Mouse (Mus musculus) embryonic facial prominence, embryonic 14.5 days (tissue): Measurements from ENCODE around the gene Rbmx. TPM values are rescaled to one million over a fixed set of nuclear protein-coding genes. Genes with fewer than 3 reads are reported as not detected.

Experiments
- ATAC-seq: fragments of 200-750 bp; cut with Nextera tagmentation; 2 replicates; pipeline ENCODE4 v1.8.0; 2017; ENCODE audit warnings: low read depth, moderate number of reproducible peaks, moderate TSS enrichment
- DNase-seq: peaks from one replicate; pipeline ENCODE4 v3.0.0-alpha.2; 2015; ENCODE audit warnings: low spot score
- H3K27ac ChIP-seq: fragments of 300-500 bp; sonication (generic); replicated peaks from 2 replicates; pipeline ENCODE4 v1.5.1; 2014; ENCODE audit warnings: low read depth, mild to moderate bottlenecking, low read length, moderate library complexity
- H3K27me3 ChIP-seq: fragments of 300-500 bp; sonication (generic); replicated peaks from 2 replicates; pipeline ENCODE4 v1.6.1; 2014; ENCODE audit warnings: low read length; ENCODE audit not compliant: control insufficient read depth, insufficient read depth
- H3K36me3 ChIP-seq: fragments of 300-500 bp; sonication (generic); 2 replicates; pipeline ENCODE4 v1.6.1; 2014; ENCODE audit warnings: low read length, mixed read lengths; ENCODE audit not compliant: control insufficient read depth, insufficient read depth
- H3K4me1 ChIP-seq: fragments of 300-500 bp; sonication (generic); 2 replicates; pipeline ENCODE4 v1.6.1; 2014; ENCODE audit warnings: antibody characterized with exemption, low read length; ENCODE audit not compliant: control insufficient read depth, insufficient read depth
- H3K4me2 ChIP-seq: fragments of 300-500 bp; sonication (generic); 2 replicates; pipeline ENCODE4 v1.6.1; 2014; ENCODE audit warnings: low read depth, mild to moderate bottlenecking, low read length, moderate library complexity, mixed read lengths
- H3K4me3 ChIP-seq: fragments of 300-500 bp; sonication (generic); 2 replicates; pipeline ENCODE4 v1.5.1; 2014; ENCODE audit warnings: low read depth, mild to moderate bottlenecking, low read length
- H3K9ac ChIP-seq: fragments of 300-500 bp; sonication (generic); 2 replicates; pipeline ENCODE4 v1.6.1; 2014; ENCODE audit warnings: low read depth, mild to moderate bottlenecking, low read length, moderate library complexity, mixed read lengths
- H3K9me3 ChIP-seq: fragments of 300-500 bp; sonication (generic); 2 replicates; pipeline ENCODE4 v1.6.1; 2016; ENCODE audit warnings: low read length; ENCODE audit not compliant: control insufficient read depth
- WGBS: fragments of 180-500 bp; shearing (Covaris S2); extraction: QIAGEN DNeasy Blood & Tissue Kit; methylation state at CpG from one replicate; pipeline ENCODE4 v1.1.7; 2014; 5-methylcytosine and 5-hydroxymethylcytosine counted together
- polyA plus RNA-seq: library from polyadenylated mRNA; unstranded; fragments of >200 nt; fragmentation: Nextera tagmentation; extraction: Ambion mirVana; gene quantifications from 2 replicates; pipeline ENCODE4 v1.2.1, GENCODE M21; 2014

The Rbmx gene
- polyA plus RNA-seq, 1 experiment from 2014 or later: 101 TPM

- Histone ChIP-seq H3K9ac (no peak overlapping the region), H3K36me3 (peaks cover 43% of the 10 kb centered on the region; the same call in 1 of the 2 replicates), H3K27ac (no peak overlapping the region), H3K4me1 (no peaks in the 10 kb centered on the region), H3K27me3 (no peaks in the 10 kb centered on the region), H3K4me3 (no peak overlapping the region), H3K9me3 (no peaks in the 10 kb centered on the region), H3K4me2 (no peak overlapping the region)
- ATAC-seq: no peak
- WGBS: 83% methylated on average over 3 of the region's 3 CpGs
- DNase-seq: no peak
Measured at GRCm38 (mm10) chrX:57378579-57378978, 14.3 kb downstream of the Rbmx start.

DNA sequence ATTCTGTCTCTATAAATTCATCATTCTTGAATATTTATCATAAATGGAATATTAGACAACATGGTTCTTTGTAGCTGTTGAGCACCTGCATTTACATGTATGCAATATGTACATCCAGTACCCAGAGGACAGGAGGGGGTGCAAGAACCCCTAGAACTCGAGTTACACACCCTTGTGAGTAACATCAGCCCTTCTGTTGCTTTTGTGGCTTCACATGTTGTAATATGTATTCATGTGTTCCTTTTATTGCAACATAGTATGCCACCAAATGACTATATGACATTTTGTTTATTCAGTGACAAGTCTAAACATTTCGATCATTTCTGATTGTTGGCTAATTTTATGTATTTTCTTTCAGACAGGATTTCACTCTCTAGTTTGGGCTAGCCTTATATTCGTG lies 15.7 kb downstream of the Rbmx start:
- ATAC-seq: no peak
- no peaks in the 10 kb centered on the region for H3K4me1 ChIP-seq

DNA sequence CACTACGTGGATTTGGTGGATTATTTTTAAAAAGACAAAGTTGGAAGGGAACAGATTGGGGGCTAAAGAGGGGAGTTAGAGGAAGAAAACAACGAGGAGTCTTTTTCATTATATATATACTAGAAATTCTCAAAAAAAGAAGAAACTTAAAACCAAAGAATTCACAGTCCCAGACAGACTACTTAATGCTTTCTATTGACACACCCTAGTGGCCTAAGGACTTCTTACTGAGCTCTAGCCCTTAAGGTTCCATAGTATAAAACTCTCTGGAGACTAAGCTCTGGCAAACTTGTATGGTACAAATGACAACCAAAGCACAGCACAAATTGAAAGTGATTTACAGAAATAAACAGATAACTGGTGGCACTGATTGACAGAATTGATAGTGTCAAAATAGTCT lies 18.8 kb downstream of the Rbmx start:
- H3K4me2 ChIP-seq: no peak overlapping the region
- H3K27me3 ChIP-seq: no peaks in the 10 kb centered on the region
- DNase-seq (no peak), ATAC-seq (no peak)
- no peak overlapping the region for H3K9ac ChIP-seq
- 71% methylated on average over 2 of the region's 2 CpGs for WGBS
- no peaks in the 10 kb centered on the region for H3K4me1 ChIP-seq
- H3K36me3 ChIP-seq: peaks cover 14% of the 10 kb centered on the region; the same call in 1 of the 2 replicates
- H3K27ac ChIP-seq: no peak overlapping the region
- no peak overlapping the region for H3K4me3 ChIP-seq
- H3K9me3 ChIP-seq: no peaks in the 10 kb centered on the region

More for the DNA sequence above, 15.7 kb downstream of the Rbmx start:
- WGBS: 74% methylated on average over 3 of the region's 3 CpGs
- peaks cover 37% of the 10 kb centered on the region; the same call in 1 of the 2 replicates for H3K36me3 ChIP-seq
- no peak overlapping the region for H3K4me3 ChIP-seq
- no peak overlapping the region for H3K27ac ChIP-seq
- H3K27me3 ChIP-seq: no peaks in the 10 kb centered on the region
- no peak overlapping the region for H3K4me2 ChIP-seq
- no peaks in the 10 kb centered on the region for H3K9me3 ChIP-seq
- no peak for DNase-seq
- H3K9ac ChIP-seq: no peak overlapping the region

- no peaks in the 10 kb centered on the region for H3K27me3 ChIP-seq
- H3K4me2 ChIP-seq: no peak overlapping the region
- no peaks in the 10 kb centered on the region for H3K9me3 ChIP-seq
- no peak overlapping the region for H3K4me3 ChIP-seq
- DNase-seq (no peak), ATAC-seq (no peak)
- no peak overlapping the region for H3K27ac ChIP-seq
- H3K4me1 ChIP-seq: no peaks in the 10 kb centered on the region
- peaks cover 9% of the 10 kb centered on the region; the same call in 1 of the 2 replicates for H3K36me3 ChIP-seq
- H3K9ac ChIP-seq: no peak overlapping the region
- 88% methylated on average over 2 of the region's 2 CpGs for WGBS
Measured at GRCm38 (mm10) chrX:57373543-57373942, 19.3 kb downstream of the Rbmx start.

DNA sequence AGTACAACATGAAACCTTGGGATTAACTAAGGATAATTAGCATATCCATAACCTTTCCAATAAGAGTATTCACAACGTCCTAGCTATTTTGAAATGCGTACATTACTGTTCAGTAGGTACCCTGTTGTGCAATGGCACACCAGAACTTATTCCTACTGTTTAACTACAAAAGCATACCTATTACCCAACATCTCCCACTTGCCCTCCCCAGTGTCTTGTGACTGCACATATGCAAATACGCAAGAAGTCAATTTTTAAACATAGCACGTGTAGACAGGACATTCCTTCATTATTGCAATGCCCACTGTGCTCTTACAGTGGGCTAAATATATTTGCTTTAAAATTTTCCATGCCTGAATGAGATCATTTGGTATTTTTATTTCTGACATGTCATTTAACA lies 19.9 kb downstream of the Rbmx start:
- 83% methylated on average over 4 of the region's 4 CpGs for WGBS
- Histone ChIP-seq H3K4me2 (no peak overlapping the region), H3K36me3 (0 out of 2 replicates have a peak, but pooled peaks cover 7% of the 10 kb centered on the region)

GRCm38 (mm10) chrX:57364891-57365569 lies 27.8 kb downstream of the Rbmx start:
- Histone ChIP-seq H3K27ac (no peak overlapping the region), H3K36me3 (no peaks in the 10 kb centered on the region), H3K27me3 (no peaks in the 10 kb centered on the region), H3K9me3 (no peaks in the 10 kb centered on the region), H3K4me3 (no peak overlapping the region), H3K4me1 (no peaks in the 10 kb centered on the region), H3K9ac (no peak overlapping the region), H3K4me2 (no peak overlapping the region)
- ATAC-seq (no peak), DNase-seq (no peak)
- 56% methylated on average over 2 of the region's 2 CpGs for WGBS

More for the DNA sequence above, 19.9 kb downstream of the Rbmx start:
- DNase-seq (no peak), ATAC-seq (no peak)
- Histone ChIP-seq H3K27ac (no peak overlapping the region), H3K4me1 (no peaks in the 10 kb centered on the region), H3K9me3 (no peaks in the 10 kb centered on the region), H3K4me3 (no peak overlapping the region), H3K27me3 (no peaks in the 10 kb centered on the region), H3K9ac (no peak overlapping the region)

- H3K4me1 ChIP-seq: no peaks in the 10 kb centered on the region
- WGBS: 50% methylated on average over 1 of the region's 1 CpGs
- H3K9me3 ChIP-seq: no peaks in the 10 kb centered on the region
- DNase-seq (no peak), ATAC-seq (no peak)
- no peaks in the 10 kb centered on the region for H3K36me3 ChIP-seq
- H3K27me3 ChIP-seq: no peaks in the 10 kb centered on the region
- no peak overlapping the region for H3K9ac ChIP-seq
- no peak overlapping the region for H3K4me2 ChIP-seq
- H3K4me3 ChIP-seq: no peak overlapping the region
- no peak overlapping the region for H3K27ac ChIP-seq
Measured at GRCm38 (mm10) chrX:57359316-57359715, 33.5 kb downstream of the Rbmx start.

- Histone ChIP-seq H3K27me3 (no peaks in the 10 kb centered on the region), H3K27ac (no peak overlapping the region), H3K9ac (no peak overlapping the region), H3K36me3 (no peaks in the 10 kb centered on the region), H3K9me3 (no peaks in the 10 kb centered on the region), H3K4me2 (no peak overlapping the region), H3K4me1 (no peaks in the 10 kb centered on the region), H3K4me3 (no peak overlapping the region)
- ATAC-seq (no peak), DNase-seq (peak; percentile 16)
- WGBS: 54% methylated on average over 4 of the region's 4 CpGs
Measured at GRCm38 (mm10) chrX:57339220-57339619, 53.6 kb downstream of the Rbmx start.
